Mouse (Mus musculus): ENCODE data around the gene Ifnb1.
"Not testable (repeated sequence)": the region's sequence is repeated elsewhere in the genome, so short reads cannot be mapped to it uniquely, and the experiment has no call there.

Ifnb1 gene

GRCm38 (mm10) chr4:88522674-88523073, at the start of gene Ifnb1:
Gene Ifnb1 (minus strand): TSS chr4:88522774.
- in situ Hi-C loops (cut with MboI, MseI) = no loop called here

DNA sequence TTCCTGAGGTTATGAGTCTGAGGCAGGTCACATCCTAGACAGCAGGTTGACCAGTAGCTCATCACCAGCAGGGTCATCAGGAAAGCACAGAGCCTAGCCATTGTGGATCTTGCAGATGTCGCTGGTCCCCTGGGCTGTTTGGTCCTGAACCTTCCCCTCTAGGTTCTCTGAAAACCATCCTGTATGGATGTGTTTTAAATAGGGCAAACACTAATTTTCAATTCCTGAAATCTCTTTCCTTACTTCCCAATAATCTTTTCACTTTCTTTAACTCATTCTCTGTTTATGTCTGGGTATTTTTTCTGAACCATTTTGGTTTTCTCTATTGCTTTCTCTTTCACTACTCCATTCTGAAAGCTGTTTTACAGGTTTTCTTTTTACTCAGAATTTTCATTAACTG, 49.1 kb upstream of the Ifnb1 start, which contains the start of gene Ifna14:
Gene Ifna14, minus strand, starts transcription at position 101 of the 400 bp plus-strand sequence.
- in situ Hi-C loops (cut with MboI, MseI) = no loop called here

GRCm38 (mm10) chr4:88561791-88562190, 39.2 kb upstream of the Ifnb1 start:
- in situ Hi-C loops (cut with MboI, MseI) = no loop called here

- in situ Hi-C loops (cut with MboI, MseI) = not testable (repeated sequence)
These were observed 35.6 kb upstream of the Ifnb1 start, which contains the start of gene Ifna15 for GRCm38 (mm10) chr4:88558145-88558544. Gene Ifna15 (minus strand): TSS chr4:88558245.

GRCm38 (mm10) chr4:88550161-88550945, 27.8 kb upstream of the Ifnb1 start:
- in situ Hi-C loops (cut with MboI, MseI) = no loop called here

- in situ Hi-C loops (cut with MboI, MseI) = loop anchor here (25.0 kb wide), 1 partner anchor 511 kb away; the partner anchor contains the start of gene Mllt3
These were observed 25.4 kb upstream of the Ifnb1 start for GRCm38 (mm10) chr4:88547986-88548385.

DNA sequence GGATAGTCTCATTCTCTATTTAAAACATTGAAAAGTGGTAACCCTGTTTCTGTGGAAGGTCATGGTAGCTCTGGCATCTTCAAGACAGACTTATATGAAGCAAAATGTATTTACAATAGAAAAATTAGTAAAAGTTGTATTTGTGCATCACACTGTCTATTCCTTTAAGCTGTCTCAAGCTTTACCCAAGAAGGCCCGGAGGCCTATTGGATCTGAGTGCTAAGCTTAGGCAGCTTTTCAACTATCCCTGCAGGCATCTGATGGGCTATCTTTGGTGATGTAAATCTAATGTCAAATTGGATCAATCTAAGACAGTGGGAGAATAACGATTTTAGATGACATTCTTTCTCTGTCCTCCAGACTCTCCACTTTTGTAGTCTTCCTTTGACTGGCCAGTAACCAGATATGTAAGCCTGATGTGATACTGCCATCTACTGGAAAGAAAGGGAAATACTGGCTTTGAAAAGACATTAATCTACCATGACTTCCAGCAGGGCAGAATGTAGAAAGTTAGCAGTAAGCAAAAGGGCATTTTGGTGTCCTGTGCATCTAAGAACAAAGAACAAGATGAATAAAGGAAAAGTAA, 21.2 kb upstream of the Ifnb1 start:
- in situ Hi-C loops (cut with MboI, MseI) = loop anchor here (25.0 kb wide), 1 partner anchor 506 kb away; the partner anchor contains the start of gene Mllt3

- in situ Hi-C loops (cut with MboI, MseI) = loop anchor here (25.0 kb wide), 1 partner anchor 500 kb away; the partner anchor contains the start of gene Mllt3
These were observed 14.8 kb upstream of the Ifnb1 start for GRCm38 (mm10) chr4:88537328-88537727.

DNA sequence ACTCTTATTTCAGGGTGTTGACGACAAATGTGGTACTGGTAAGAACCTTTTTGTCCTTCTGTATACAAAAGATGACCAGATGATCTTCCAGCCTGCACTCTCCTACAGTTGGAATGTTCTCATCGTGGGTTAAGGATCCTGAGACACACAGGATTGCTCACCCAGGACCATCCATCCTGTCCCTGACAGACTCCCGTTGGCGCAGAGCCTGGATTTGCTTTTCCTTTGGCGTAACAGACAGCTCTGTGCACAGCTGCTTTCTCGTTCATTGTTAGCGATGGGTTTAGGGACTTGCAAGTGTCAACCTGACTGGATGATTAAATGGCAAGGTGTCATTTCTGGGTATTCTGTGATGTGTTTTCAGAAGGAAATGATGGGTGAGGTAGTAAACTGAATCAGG, 14.1 kb upstream of the Ifnb1 start:
- in situ Hi-C loops (cut with MboI, MseI) = loop anchor here (25.0 kb wide), 1 partner anchor 499 kb away; the partner anchor contains the start of gene Mllt3

GRCm38 (mm10) chr4:88535742-88536141, 13.2 kb upstream of the Ifnb1 start:
- in situ Hi-C loops (cut with MboI, MseI) = loop anchor here (25.0 kb wide), 1 partner anchor 498 kb away; the partner anchor contains the start of gene Mllt3

DNA sequence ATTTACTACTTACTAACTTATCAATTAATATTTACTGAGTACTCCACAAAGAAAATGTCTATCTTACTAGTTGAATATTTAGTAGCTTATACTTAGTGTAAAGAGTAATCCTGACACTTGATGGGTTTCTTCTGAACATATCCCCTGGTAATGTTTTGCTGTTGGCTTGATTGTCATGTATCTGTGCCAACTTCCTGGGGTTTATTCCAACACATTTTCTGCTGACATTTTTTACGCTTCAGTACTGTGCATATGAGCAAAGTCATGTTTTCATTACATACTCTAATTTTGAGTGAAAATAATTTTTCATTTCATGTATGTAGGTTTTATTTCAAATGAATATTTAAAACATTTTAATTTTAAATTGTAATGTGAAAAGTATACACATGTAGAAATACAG, 12.3 kb upstream of the Ifnb1 start:
- in situ Hi-C loops (cut with MboI, MseI) = loop anchor here (25.0 kb wide), 1 partner anchor 498 kb away; the partner anchor contains the start of gene Mllt3

- in situ Hi-C loops (cut with MboI, MseI) = loop anchor here (25.0 kb wide), 1 partner anchor 496 kb away; the partner anchor contains the start of gene Mllt3
These were observed 10.9 kb upstream of the Ifnb1 start for GRCm38 (mm10) chr4:88533499-88533898.

DNA sequence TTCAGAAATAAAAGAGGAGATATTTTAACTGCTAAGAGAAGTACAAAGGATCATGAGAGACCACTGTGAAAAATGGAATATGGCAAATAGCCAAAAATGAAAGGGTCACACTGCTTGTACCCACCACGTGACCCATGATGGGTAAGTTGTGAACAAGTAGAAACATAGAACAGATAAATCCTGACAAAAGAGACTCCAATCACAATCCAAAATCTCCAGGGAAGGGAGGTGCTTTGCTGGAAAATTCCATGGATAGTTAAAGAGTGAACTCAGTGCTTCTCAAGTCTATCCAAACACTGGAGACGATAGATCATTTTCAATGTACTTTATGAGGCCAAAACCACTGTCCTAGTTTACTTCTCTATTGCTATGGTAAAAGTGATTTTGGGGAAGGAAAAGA, 8.3 kb upstream of the Ifnb1 start:
- in situ Hi-C loops (cut with MboI, MseI) = loop anchor here (25.0 kb wide), 1 partner anchor 494 kb away; the partner anchor contains the start of gene Mllt3

GRCm38 (mm10) chr4:88530271-88530670, 7.7 kb upstream of the Ifnb1 start:
- in situ Hi-C loops (cut with MboI, MseI) = loop anchor here (25.0 kb wide), 1 partner anchor 493 kb away; the partner anchor contains the start of gene Mllt3

- in situ Hi-C loops (cut with MboI, MseI) = loop anchor here (25.0 kb wide), 1 partner anchor 489 kb away; the partner anchor contains the start of gene Mllt3
These were observed 3.9 kb upstream of the Ifnb1 start for GRCm38 (mm10) chr4:88526379-88527049.

DNA sequence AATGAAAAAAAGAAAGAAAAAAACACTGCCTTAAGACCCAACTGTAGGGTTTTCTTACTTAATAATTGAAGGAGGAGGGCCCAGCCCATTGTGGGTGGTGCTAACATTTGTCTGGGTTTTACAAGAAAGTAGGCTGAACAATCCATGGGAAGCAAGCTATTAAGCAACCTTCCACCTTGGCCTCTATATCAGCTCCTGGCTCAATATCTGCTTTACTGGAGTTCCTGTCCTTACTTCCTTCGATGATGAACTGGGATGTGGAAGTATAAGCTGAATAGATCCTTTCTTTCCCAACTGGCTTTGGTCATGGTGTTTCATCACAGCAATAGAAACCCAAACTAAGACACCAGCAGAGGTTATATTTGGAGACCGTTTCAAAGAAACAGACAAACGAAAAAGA, 2.8 kb upstream of the Ifnb1 start:
- in situ Hi-C loops (cut with MboI, MseI) = loop anchor here (25.0 kb wide), 1 partner anchor 488 kb away; the partner anchor contains the start of gene Mllt3

DNA sequence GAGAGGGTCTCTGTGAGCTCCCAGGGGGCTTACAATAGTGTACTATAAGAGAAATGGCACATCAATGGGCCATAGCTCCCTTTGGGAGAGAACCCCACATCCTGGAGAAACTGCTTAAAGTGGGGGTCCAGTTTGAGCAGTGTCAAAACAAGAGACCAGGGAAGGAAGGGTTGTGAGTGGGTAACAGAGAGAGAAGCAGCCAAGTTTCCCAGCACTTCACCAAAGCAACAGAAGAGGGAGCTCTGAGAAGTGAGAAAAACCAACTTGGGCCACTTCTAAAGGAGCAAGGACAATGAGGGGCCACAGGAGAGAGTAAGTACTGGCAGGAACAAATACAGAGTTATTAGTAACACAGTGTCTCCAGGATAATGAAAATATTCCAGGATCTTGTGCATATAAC, 667 bp upstream of the Ifnb1 start:
- in situ Hi-C loops (cut with MboI, MseI) = no loop called here

GRCm38 (mm10) chr4:88517957-88518356, 4.6 kb downstream of the Ifnb1 start:
- in situ Hi-C loops (cut with MboI, MseI) = no loop called here

GRCm38 (mm10) chr4:88515711-88516211, 6.8 kb downstream of the Ifnb1 start:
- in situ Hi-C loops (cut with MboI, MseI) = no loop called here

- in situ Hi-C loops (cut with MboI, MseI) = no loop called here
These were observed 7.3 kb downstream of the Ifnb1 start for GRCm38 (mm10) chr4:88515250-88515649.

DNA sequence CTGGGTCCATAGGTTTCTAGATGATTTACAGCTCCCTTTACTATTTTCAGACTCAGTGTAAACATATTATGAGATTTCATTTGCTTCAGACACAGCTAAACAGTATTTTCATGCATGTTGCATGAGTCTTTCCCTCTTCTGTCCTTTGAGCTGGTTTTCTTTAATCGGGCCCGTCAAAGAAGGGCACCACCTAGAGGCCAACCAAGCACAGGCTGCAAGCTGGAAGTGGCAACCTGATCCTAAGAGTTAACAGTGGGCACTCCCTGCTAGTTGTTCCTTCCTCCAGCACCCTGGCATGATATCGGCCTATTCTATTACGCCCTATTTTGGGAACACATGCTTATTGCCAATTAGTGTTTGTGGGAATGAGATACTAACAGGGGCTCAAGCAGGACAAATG, 8.2 kb downstream of the Ifnb1 start:
- in situ Hi-C loops (cut with MboI, MseI) = no loop called here
